Mouse (Mus musculus) adrenal gland, adult 8-10 months (tissue): ENCODE measurements around the gene Cdkl5. TPM values are rescaled to one million over a fixed set of nuclear protein-coding genes. Genes with fewer than 3 reads are reported as not detected.
"Not testable (repeated sequence)": the region's sequence is repeated elsewhere in the genome, so short reads cannot be mapped to it uniquely, and the experiment has no call there.

Experiments used
- DNase-seq: peaks from one replicate; pipeline ENCODE4 v3.0.0; 2022
- total RNA-seq, 4 experiments: library from RNA; stranded (reverse); gene quantifications; 2 replicates each; pipeline ENCODE4 v1.2.4; 2022

Cdkl5 gene
- total RNA-seq, 4 experiments from 2014 or later, result 18.9 to 23.7 (median 21.3) TPM

- no peak for DNase-seq
These were observed 87.6 kb downstream of the Cdkl5 start, which contains the start of gene Gja6 for GRCm38 (mm10) chrX:160906952-160907351. Gene Gja6, minus strand, starts transcription at chrX:160907052.

- no peak for DNase-seq
These were observed 88.0 kb downstream of the Cdkl5 start for GRCm38 (mm10) chrX:160906477-160906876.

GRCm38 (mm10) chrX:160905913-160906312 lies 88.6 kb downstream of the Cdkl5 start:
- no peak for DNase-seq

GRCm38 (mm10) chrX:160905041-160905678 lies 89.3 kb downstream of the Cdkl5 start:
- DNase-seq, result no peak

- no peak for DNase-seq
These were observed 93.4 kb downstream of the Cdkl5 start for GRCm38 (mm10) chrX:160901118-160901517.

- DNase-seq, result no peak
These were observed 102.4 kb downstream of the Cdkl5 start for GRCm38 (mm10) chrX:160892077-160892476.

- DNase-seq, result no peak
These were observed 108.2 kb downstream of the Cdkl5 start for GRCm38 (mm10) chrX:160886301-160886700.

- no peak for DNase-seq
These were observed 127.9 kb downstream of the Cdkl5 start for GRCm38 (mm10) chrX:160866576-160866975.

- no peak for DNase-seq
These were observed 129.5 kb downstream of the Cdkl5 start for GRCm38 (mm10) chrX:160865022-160865421.

- no peak for DNase-seq
These were observed 130.7 kb downstream of the Cdkl5 start for GRCm38 (mm10) chrX:160863689-160864383.

- DNase-seq, result no peak
These were observed 186.3 kb downstream of the Cdkl5 start for GRCm38 (mm10) chrX:160808226-160808625.

- DNase-seq, result peak; percentile 58
These were observed 189.9 kb downstream of the Cdkl5 start for GRCm38 (mm10) chrX:160804409-160805150.

- no peak for DNase-seq
These were observed 199.6 kb downstream of the Cdkl5 start for GRCm38 (mm10) chrX:160794920-160795319.

- DNase-seq, result no peak
These were observed 212.2 kb downstream of the Cdkl5 start for GRCm38 (mm10) chrX:160782276-160782675.

GRCm38 (mm10) chrX:160773033-160773432 lies 221.5 kb downstream of the Cdkl5 start:
- DNase-seq, result no peak

- not testable (repeated sequence) for DNase-seq
These were observed 224.9 kb downstream of the Cdkl5 start for GRCm38 (mm10) chrX:160769622-160770021.

- no peak for DNase-seq
These were observed 226.8 kb downstream of the Cdkl5 start, which contains the start of gene Rs1 for GRCm38 (mm10) chrX:160767713-160768112. Gene Rs1, plus strand, starts transcription at chrX:160768013.

- DNase-seq, result no peak
These were observed 228.3 kb downstream of the Cdkl5 start for GRCm38 (mm10) chrX:160766233-160766616.

GRCm38 (mm10) chrX:160765389-160766232 lies 228.9 kb downstream of the Cdkl5 start:
- DNase-seq, result peak; percentile 86

GRCm38 (mm10) chrX:160750808-160751207 lies 243.7 kb downstream of the Cdkl5 start:
- no peak for DNase-seq

GRCm38 (mm10) chrX:160748653-160749052 lies 245.9 kb downstream of the Cdkl5 start:
- no peak for DNase-seq

- no peak for DNase-seq
These were observed 249.1 kb downstream of the Cdkl5 start for GRCm38 (mm10) chrX:160745399-160745798.
